Mouse (Mus musculus) gastrocnemius, postnatal 25 days (tissue): ENCODE results near the gene Reln. TPM values are rescaled to one million over a fixed set of nuclear protein-coding genes. Genes with fewer than 3 reads are reported as not detected.

Experiments used
- DNase-seq: peaks from one replicate; pipeline ENCODE4 v3.0.0; 2022
- total RNA-seq, 2 experiments: library from RNA; stranded (reverse); gene quantifications; 1 replicate in 1 of 2; 2 replicates in 1 of 2; pipeline ENCODE4 v1.2.3; 2021

The Reln gene
- total RNA-seq, 2 experiments from 2014 or later: 2.0 to 3.6 TPM

DNA sequence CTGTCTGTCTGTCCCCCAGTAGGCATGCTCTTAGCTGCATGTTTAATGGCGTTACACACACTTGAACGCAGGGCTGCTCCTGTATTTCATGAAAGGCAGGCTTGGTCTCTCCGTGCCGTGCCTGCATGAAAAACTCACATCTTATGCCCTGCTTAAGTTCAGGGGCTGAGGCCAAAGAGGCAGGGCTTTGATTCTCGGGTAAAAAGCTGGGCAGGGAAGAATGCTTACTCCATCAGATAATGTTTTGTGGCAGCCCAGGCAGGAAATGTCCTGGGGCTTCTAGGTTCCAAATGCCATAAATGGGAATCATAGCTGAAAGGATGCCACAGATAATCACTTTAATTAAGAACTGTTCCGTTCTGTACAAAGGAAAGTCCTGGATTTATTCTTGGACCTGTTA, 226.0 kb downstream of the Reln start:
- no peak for DNase-seq

- DNase-seq: no peak
Measured at GRCm38 (mm10) chr5:22116922-22117321, 227.6 kb downstream of the Reln start.

- no peak for DNase-seq
Measured at GRCm38 (mm10) chr5:22106811-22107485, 237.6 kb downstream of the Reln start.

GRCm38 (mm10) chr5:22094984-22095383, 249.5 kb downstream of the Reln start:
- no peak for DNase-seq

- DNase-seq: no peak
Measured at GRCm38 (mm10) chr5:22094043-22094442, 250.5 kb downstream of the Reln start.

DNA sequence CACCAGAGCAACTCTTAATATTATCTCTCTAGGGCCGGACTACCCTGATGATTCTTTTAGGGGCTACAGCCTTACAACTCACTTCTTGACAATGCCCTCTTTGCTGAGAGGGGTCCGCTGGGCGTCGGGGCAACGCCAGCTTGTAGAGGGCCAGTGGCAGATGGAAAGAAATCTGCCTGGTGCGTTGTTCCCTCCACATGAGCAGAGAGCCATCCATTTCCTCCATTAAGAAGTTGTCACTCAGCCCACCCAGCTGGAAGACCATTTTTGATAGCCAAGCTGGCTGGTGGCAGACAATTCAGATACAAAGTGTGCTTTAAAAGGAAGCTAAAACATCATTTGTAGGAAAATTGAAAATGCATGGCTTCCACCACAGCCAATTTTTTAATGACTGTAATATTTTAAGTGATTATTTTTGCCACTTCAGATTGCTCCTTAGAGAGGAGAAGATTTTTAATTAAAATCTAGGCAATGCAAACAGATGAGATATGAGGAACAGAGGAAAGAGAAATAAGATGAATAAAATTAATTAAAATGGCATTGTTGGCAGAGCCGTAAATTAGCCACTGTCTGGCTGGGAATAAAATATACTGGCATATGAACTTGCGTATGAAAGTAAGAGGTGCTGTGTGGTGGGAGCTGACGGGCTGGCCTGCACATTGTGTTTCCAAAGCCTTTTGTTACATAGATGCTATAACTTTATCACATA, 251.2 kb downstream of the Reln start:
- DNase-seq: no peak

DNA sequence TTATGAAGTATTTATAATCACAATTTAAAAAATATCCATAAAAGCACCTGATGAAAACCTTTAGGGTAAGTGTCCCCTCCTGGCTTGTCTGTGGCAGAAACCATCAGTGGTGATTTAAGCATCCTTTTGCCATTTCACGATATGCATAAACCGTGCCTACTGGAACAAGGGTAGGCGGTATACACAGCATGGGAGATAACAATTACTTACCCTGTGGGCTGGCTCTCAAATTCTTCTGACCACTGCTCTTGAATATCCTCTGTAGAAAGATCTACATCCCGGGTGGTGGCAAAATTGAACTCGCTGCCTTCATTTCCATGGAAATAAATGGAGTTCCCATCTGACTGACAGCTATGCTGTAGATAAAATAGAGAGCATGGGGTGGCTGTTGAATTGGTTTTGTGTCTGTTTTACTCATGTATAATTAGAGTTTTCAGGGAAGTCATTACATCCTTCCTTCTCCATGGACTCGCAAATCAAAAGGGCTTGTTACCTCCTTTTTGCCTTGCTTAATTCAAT, 264.0 kb downstream of the Reln start:
- no peak for DNase-seq

- DNase-seq: no peak
Measured at GRCm38 (mm10) chr5:22074971-22075370, 269.5 kb downstream of the Reln start.

GRCm38 (mm10) chr5:22072591-22072990, 271.9 kb downstream of the Reln start:
- no peak for DNase-seq

- no peak for DNase-seq
Measured at GRCm38 (mm10) chr5:22059251-22059650, 285.3 kb downstream of the Reln start.

GRCm38 (mm10) chr5:22041825-22042224, 302.7 kb downstream of the Reln start:
- no peak for DNase-seq

- no peak for DNase-seq
Measured at GRCm38 (mm10) chr5:22039375-22040149, 304.9 kb downstream of the Reln start.

GRCm38 (mm10) chr5:22035201-22035600, 309.3 kb downstream of the Reln start:
- DNase-seq: no peak

DNA sequence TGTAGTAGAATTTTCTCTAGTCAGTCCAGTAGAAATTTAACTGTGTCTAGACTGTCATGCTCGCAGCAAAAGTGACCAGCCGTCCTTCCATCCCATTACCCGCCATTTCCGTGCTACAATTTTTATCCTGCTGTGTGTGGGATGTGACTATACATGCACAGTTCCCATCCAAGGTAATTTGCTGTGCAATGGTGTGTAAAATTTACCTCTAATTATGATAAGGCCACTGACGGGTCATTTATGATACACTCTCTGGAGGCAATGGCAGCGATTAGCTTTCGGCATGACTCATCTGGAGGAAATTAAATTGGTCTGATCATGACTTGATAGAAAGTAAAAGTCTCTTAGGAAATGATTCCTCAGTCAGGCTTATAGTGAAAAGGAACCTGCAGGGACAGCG, 311.5 kb downstream of the Reln start:
- DNase-seq: no peak

DNA sequence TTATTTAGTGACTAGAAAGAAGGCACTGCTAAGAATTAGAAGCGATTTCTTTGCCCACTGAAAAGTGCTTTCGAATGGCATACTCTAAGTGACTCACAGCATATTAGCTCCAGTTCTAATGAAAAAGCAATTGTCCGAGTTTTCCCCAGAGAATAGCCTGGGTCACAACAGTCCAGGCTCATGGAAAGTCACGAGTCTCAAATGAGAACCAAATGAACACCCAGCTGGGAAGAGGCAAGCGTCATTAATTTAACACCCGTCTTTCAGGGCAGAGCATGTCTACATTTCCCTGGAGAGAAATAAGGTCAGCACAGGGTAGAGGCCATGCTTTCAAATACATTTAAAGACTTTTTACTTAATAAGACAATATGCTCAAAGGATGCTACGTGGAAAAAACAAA, 312.8 kb downstream of the Reln start:
- DNase-seq: no peak

DNA sequence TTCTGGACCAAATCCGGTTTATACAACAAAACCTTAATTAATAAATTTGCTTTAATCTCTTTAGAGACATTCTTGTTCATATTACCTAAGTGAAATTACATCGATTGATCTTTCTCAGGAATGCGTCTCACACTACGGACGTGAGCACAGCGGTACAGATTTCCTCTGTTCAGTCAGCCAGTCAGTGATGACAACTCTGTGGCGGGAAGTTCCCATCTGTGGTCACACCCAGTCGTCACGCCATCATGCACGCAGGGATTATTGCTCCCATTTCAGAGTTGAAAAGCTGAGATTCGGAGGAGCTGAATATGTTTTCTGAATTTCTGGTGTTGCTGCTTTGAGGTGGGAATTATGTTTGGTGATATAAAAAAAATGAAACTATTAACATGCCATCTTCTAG, 316.1 kb downstream of the Reln start:
- DNase-seq: no peak

GRCm38 (mm10) chr5:22027240-22027875, 317.1 kb downstream of the Reln start:
- DNase-seq: no peak

- DNase-seq: no peak
Measured at GRCm38 (mm10) chr5:22025746-22026145, 318.8 kb downstream of the Reln start.

GRCm38 (mm10) chr5:22024108-22024507, 320.4 kb downstream of the Reln start:
- no peak for DNase-seq

DNA sequence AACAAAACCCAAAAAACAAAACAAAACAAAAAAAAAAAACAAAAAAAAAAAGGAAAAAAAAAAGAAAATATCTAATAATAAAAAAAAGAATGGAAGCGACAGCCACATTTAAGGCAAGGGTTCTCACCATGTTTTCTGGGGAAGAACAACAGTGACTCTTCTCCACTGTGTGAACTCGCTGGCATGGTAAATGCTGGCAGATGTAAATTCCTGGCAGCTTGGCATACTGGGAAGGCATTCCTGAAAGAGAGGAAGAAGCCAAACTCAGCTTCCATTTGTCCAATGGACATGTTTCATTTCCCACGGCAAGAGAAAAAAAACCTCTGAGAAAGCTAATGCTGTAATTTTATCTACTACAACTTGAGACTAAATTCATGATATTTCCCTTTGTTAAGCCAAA, 326.6 kb downstream of the Reln start:
- DNase-seq: no peak

- DNase-seq: no peak
Measured at GRCm38 (mm10) chr5:22014459-22014858, 330.0 kb downstream of the Reln start.

- DNase-seq: no peak
Measured at GRCm38 (mm10) chr5:22009142-22009541, 335.4 kb downstream of the Reln start.
